Mouse (Mus musculus) E14TG2a.4 (cell line): ENCODE measurements at regions not wholly inside any gene's neighbourhood (a gene's known extent, or its start where the extent isn't known, plus 50 kb on each side); places are given as distances from the start of the nearest gene placed in this dataset.

Experiments
- CTCF ChIP-seq: conservative IDR thresholded peaks from 2 replicates; pipeline ENCODE4 v1.5.1; 2014; ENCODE audit warnings: low read length
- POU5F1 ChIP-seq: IDR thresholded peaks from 2 replicates; pipeline ENCODE4 v1.6.1; 2014; ENCODE audit warnings: low read length, borderline replicate concordance

DNA sequence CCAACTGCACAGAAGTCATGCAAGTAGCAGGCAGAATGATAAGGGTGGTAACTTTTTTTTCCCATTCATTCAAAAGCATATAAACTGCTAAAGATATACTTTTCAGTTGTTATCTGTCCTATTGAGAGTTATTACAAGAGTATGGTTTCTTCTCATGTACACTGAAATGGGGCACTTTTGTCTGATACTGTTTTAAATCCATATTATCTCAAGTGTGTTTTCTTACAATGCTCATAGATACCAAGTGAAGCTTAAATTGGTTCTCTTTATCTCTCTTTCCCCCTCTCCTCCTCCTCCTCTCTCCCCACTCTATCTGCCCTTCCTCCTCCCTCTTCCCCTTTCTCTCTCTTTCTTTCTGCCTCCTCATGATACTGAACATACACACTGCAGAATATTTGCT is 584.8 kb upstream of the C030005K15Rik start:
- TF ChIP-seq CTCF (no peak), POU5F1 (no peak)
